Mouse (Mus musculus): Measurements from ENCODE around the gene Tshz2.

GRCm38 (mm10) chr2:170062378-170062777 is 429.6 kb downstream of the Tshz2 start:
- TF ChIP-seq POLR2A (IDR thresholded peaks at IDR 0.05; ENCODE audit: low read depth, low read length) (no peak), CTCF (IDR thresholded peaks at IDR 0.05; ENCODE audit: extremely low read depth, insufficient read depth, insufficient read length, insufficient replicate concordance) (no peak)

Measured in spleen, adult 2 months (tissue).